Mouse (Mus musculus) testis, postnatal 14 days (tissue): ENCODE measurements around the gene Sfmbt2.
"Not testable (repeated sequence)": the region's sequence is repeated elsewhere in the genome, so short reads cannot be mapped to it uniquely, and the experiment has no call there.

ENCODE experiments used
- DNase-seq: peaks from one replicate; pipeline ENCODE4 v3.0.0; 2021; ENCODE audit warnings: low spot score

Gene Sfmbt2

GRCm38 (mm10) chr2:10370176-10370575, at the start of gene Sfmbt2:
TSS of gene Sfmbt2 (plus strand) at chr2:10370510.
- no peak for DNase-seq

GRCm38 (mm10) chr2:10321093-10321492, 49.2 kb upstream of the Sfmbt2 start:
- no peak for DNase-seq

- DNase-seq = no peak
These were observed 47.1 kb upstream of the Sfmbt2 start for GRCm38 (mm10) chr2:10323173-10323572.

- DNase-seq = no peak
These were observed 45.3 kb upstream of the Sfmbt2 start for GRCm38 (mm10) chr2:10324980-10325379.

- no peak for DNase-seq
These were observed 40.1 kb upstream of the Sfmbt2 start for GRCm38 (mm10) chr2:10330216-10330615.

GRCm38 (mm10) chr2:10334299-10334698, 36.0 kb upstream of the Sfmbt2 start:
- no peak for DNase-seq

GRCm38 (mm10) chr2:10335037-10335608, 35.2 kb upstream of the Sfmbt2 start:
- no peak for DNase-seq

GRCm38 (mm10) chr2:10340022-10340421, 30.3 kb upstream of the Sfmbt2 start:
- no peak for DNase-seq

GRCm38 (mm10) chr2:10343523-10343922, 26.8 kb upstream of the Sfmbt2 start:
- DNase-seq = no peak

GRCm38 (mm10) chr2:10344073-10344472, 26.2 kb upstream of the Sfmbt2 start:
- DNase-seq = not testable (repeated sequence)

- no peak for DNase-seq
These were observed 23.1 kb upstream of the Sfmbt2 start for GRCm38 (mm10) chr2:10347193-10347592.

- DNase-seq = no peak
These were observed 22.3 kb upstream of the Sfmbt2 start for GRCm38 (mm10) chr2:10348036-10348435.

- DNase-seq = no peak
These were observed 20.0 kb upstream of the Sfmbt2 start for GRCm38 (mm10) chr2:10350266-10350810.

- DNase-seq = no peak
These were observed 19.2 kb upstream of the Sfmbt2 start for GRCm38 (mm10) chr2:10351125-10351524.

- DNase-seq = no peak
These were observed 17.4 kb upstream of the Sfmbt2 start for GRCm38 (mm10) chr2:10352887-10353286.

- no peak for DNase-seq
These were observed 16.4 kb upstream of the Sfmbt2 start for GRCm38 (mm10) chr2:10353889-10354288.

GRCm38 (mm10) chr2:10359861-10360260, 10.4 kb upstream of the Sfmbt2 start:
- no peak for DNase-seq

GRCm38 (mm10) chr2:10365081-10365480, 5.2 kb upstream of the Sfmbt2 start:
- DNase-seq = peak; percentile 52

- DNase-seq = no peak
These were observed 4.0 kb upstream of the Sfmbt2 start for GRCm38 (mm10) chr2:10366284-10366683.

GRCm38 (mm10) chr2:10369676-10370075, 634 bp upstream of the Sfmbt2 start:
- no peak for DNase-seq

GRCm38 (mm10) chr2:10370687-10371458, 563 bp downstream of the Sfmbt2 start:
- DNase-seq = no peak

- peak; percentile 46 for DNase-seq
These were observed 1.1 kb downstream of the Sfmbt2 start for GRCm38 (mm10) chr2:10371459-10371817.

GRCm38 (mm10) chr2:10371899-10372298, 1.6 kb downstream of the Sfmbt2 start:
- peak; percentile 52 for DNase-seq
